Mouse (Mus musculus) ES-Bruce4 (cell line): ENCODE measurements around the gene Ank3. TPM values are rescaled to one million over a fixed set of nuclear protein-coding genes. Genes with fewer than 3 reads are reported as not detected.
A peak's percentile ranks its signal among the peaks of the same experiment; 100 is the strongest.

Experiments used
- H3K27ac ChIP-seq: 2 replicates; pipeline ENCODE4 v1.5.1; 2012; ENCODE audit warnings: low read length, inconsistent platforms; ENCODE audit not compliant: insufficient read depth
- H3K27me3 ChIP-seq: 2 replicates; pipeline ENCODE4 v1.6.1; 2012; ENCODE audit warnings: mild to moderate bottlenecking, low read length, inconsistent platforms; ENCODE audit not compliant: control insufficient read depth, poor library complexity, insufficient read depth, severe bottlenecking
- H3K36me3 ChIP-seq: 2 replicates; pipeline ENCODE4 v1.6.1; 2012; ENCODE audit warnings: inconsistent platforms, mild to moderate bottlenecking, low read length, moderate library complexity; ENCODE audit not compliant: control insufficient read depth, poor library complexity, insufficient read depth, severe bottlenecking
- H3K4me1 ChIP-seq: one replicate; pipeline ENCODE4 v1.8.1; 2011; ENCODE audit warnings: low read length; ENCODE audit not compliant: control insufficient read depth, insufficient read depth
- H3K4me3 ChIP-seq: 2 replicates; pipeline ENCODE4 v1.5.1; 2011; ENCODE audit warnings: low read depth, mild to moderate bottlenecking, low read length
- H3K9ac ChIP-seq: 2 replicates; pipeline ENCODE4 v1.6.1; 2012; ENCODE audit warnings: low read depth, mild to moderate bottlenecking, inconsistent platforms; ENCODE audit not compliant: poor library complexity, severe bottlenecking
- H3K9me3 ChIP-seq: replicated peaks from 2 replicates; pipeline ENCODE4 v1.6.1; 2012; ENCODE audit warnings: mild to moderate bottlenecking, low read length, inconsistent platforms; ENCODE audit not compliant: control insufficient read depth, poor library complexity, insufficient read depth, severe bottlenecking
- CTCF ChIP-seq: IDR thresholded peaks from one replicate; pipeline ENCODE4 v1.8.1; 2011; ENCODE audit warnings: low read depth, low read length
- EP300 ChIP-seq: IDR thresholded peaks from 2 replicates; pipeline ENCODE4 v1.6.1; 2011; ENCODE audit warnings: low read depth, low read length; ENCODE audit not compliant: insufficient read depth
- POLR2A ChIP-seq: IDR thresholded peaks from one replicate; pipeline ENCODE4 v1.8.1; 2011; ENCODE audit warnings: low read length; ENCODE audit not compliant: insufficient read depth
- polyA plus RNA-seq: library from polyadenylated mRNA; stranded (reverse); fragments of >200 nt; gene quantifications from 2 replicates; pipeline ENCODE4 v1.2.4, GENCODE M21; 2011; ENCODE audit warnings: low read depth; ENCODE audit not compliant: missing spikeins, insufficient read depth, insufficient read length

Gene Ank3
- polyA plus RNA-seq, 1 experiment: 61.0 TPM

- no peak overlapping the region for H3K4me3 ChIP-seq
- peaks cover 5% of the 10 kb centered on the region for H3K4me1 ChIP-seq
- peaks cover 2% of the 10 kb centered on the region; the same call in 1 of the 2 replicates for H3K9me3 ChIP-seq
- TF ChIP-seq POLR2A (no peak), EP300 (peak; percentile 73)
- no peaks in the 10 kb centered on the region for H3K27me3 ChIP-seq
- H3K9ac ChIP-seq: no peak overlapping the region
- H3K36me3 ChIP-seq: no peaks in the 10 kb centered on the region
- peak overlapping the region; percentile 77 for H3K27ac ChIP-seq
These were observed 461.4 kb downstream of the Ank3 start for GRCm38 (mm10) chr10:69859848-69860479.

- TF ChIP-seq CTCF (no peak), EP300 (0 out of 2 replicates have a peak, but pooled peaks have one; percentile 38), POLR2A (no peak)
- no peak overlapping the region for H3K27ac ChIP-seq
- H3K9ac ChIP-seq: no peak overlapping the region
- no peaks in the 10 kb centered on the region for H3K36me3 ChIP-seq
- H3K27me3 ChIP-seq: no peaks in the 10 kb centered on the region
- peaks cover 2% of the 10 kb centered on the region; the same call in 1 of the 2 replicates for H3K9me3 ChIP-seq
- H3K4me3 ChIP-seq: no peak overlapping the region
- H3K4me1 ChIP-seq: peaks cover 5% of the 10 kb centered on the region
These were observed 464.3 kb downstream of the Ank3 start for GRCm38 (mm10) chr10:69862829-69863228.

GRCm38 (mm10) chr10:69870348-69870747 is 471.8 kb downstream of the Ank3 start:
- H3K9me3 ChIP-seq: no peaks in the 10 kb centered on the region
- no peak overlapping the region for H3K27ac ChIP-seq
- no peak overlapping the region for H3K9ac ChIP-seq
- H3K4me1 ChIP-seq: peaks cover 2% of the 10 kb centered on the region
- H3K27me3 ChIP-seq: no peaks in the 10 kb centered on the region
- H3K36me3 ChIP-seq: no peaks in the 10 kb centered on the region
- no peak for TF ChIP-seq POLR2A
- peak; percentile 66 for TF ChIP-seq CTCF
- TF ChIP-seq EP300: no peak
- H3K4me3 ChIP-seq: no peak overlapping the region

GRCm38 (mm10) chr10:69870947-69871346 is 472.4 kb downstream of the Ank3 start:
- Histone ChIP-seq H3K36me3 (no peaks in the 10 kb centered on the region), H3K4me1 (peaks cover 2% of the 10 kb centered on the region), H3K27me3 (no peaks in the 10 kb centered on the region), H3K9ac (no peak overlapping the region), H3K4me3 (no peak overlapping the region), H3K27ac (no peak overlapping the region), H3K9me3 (no peaks in the 10 kb centered on the region)
- TF ChIP-seq POLR2A (no peak), EP300 (no peak), CTCF (no peak)

GRCm38 (mm10) chr10:69872182-69872741 is 473.7 kb downstream of the Ank3 start:
- Histone ChIP-seq H3K9ac (no peak overlapping the region), H3K4me1 (peaks cover 2% of the 10 kb centered on the region), H3K9me3 (no peaks in the 10 kb centered on the region), H3K27me3 (no peaks in the 10 kb centered on the region), H3K36me3 (no peaks in the 10 kb centered on the region), H3K27ac (no peak overlapping the region), H3K4me3 (no peak overlapping the region)
- TF ChIP-seq CTCF: no peak
- TF ChIP-seq EP300: no peak
- TF ChIP-seq POLR2A: no peak

- Histone ChIP-seq H3K4me3 (no peak overlapping the region), H3K9me3 (no peaks in the 10 kb centered on the region), H3K27me3 (no peaks in the 10 kb centered on the region), H3K27ac (no peak overlapping the region), H3K4me1 (peaks cover 2% of the 10 kb centered on the region), H3K36me3 (no peaks in the 10 kb centered on the region), H3K9ac (no peak overlapping the region)
- TF ChIP-seq POLR2A (no peak), CTCF (no peak), EP300 (no peak)
These were observed 474.3 kb downstream of the Ank3 start for GRCm38 (mm10) chr10:69872892-69873291.
